Mouse (Mus musculus) embryonic fibroblast, embryonic 13.5 days (primary cell): ENCODE measurements around the gene Abcb11. TPM values are rescaled to one million over a fixed set of nuclear protein-coding genes. Genes with fewer than 3 reads are reported as not detected.

Experiments used
- H3K27ac ChIP-seq: 2 replicates; pipeline ENCODE4 v1.5.1; 2012; ENCODE audit warnings: low read length, control low read depth, inconsistent platforms; ENCODE audit not compliant: insufficient read depth
- H3K4me1 ChIP-seq: 2 replicates; pipeline ENCODE4 v1.6.1; 2011; ENCODE audit warnings: low read length; ENCODE audit not compliant: control insufficient read depth, insufficient read depth
- H3K4me3 ChIP-seq: 2 replicates; pipeline ENCODE4 v1.5.1; 2011; ENCODE audit warnings: mild to moderate bottlenecking, control low read depth, low read length; ENCODE audit not compliant: insufficient read depth
- CTCF ChIP-seq: IDR thresholded peaks from 2 replicates; pipeline ENCODE4 v1.5.1; 2011; ENCODE audit warnings: mild to moderate bottlenecking, control low read depth, low read length, moderate library complexity, borderline replicate concordance; ENCODE audit not compliant: insufficient read depth
- POLR2A ChIP-seq: IDR thresholded peaks from 2 replicates; pipeline ENCODE4 v1.6.1; 2011; ENCODE audit warnings: low read depth, mild to moderate bottlenecking, control low read depth, low read length, moderate library complexity
- polyA plus RNA-seq: library from polyadenylated mRNA; stranded (reverse); fragments of >200 nt; gene quantifications from 2 replicates; pipeline ENCODE4 v1.2.4, GENCODE M21; 2011; ENCODE audit warnings: low read depth; ENCODE audit not compliant: missing spikeins, insufficient read length

The Abcb11 gene
- polyA plus RNA-seq, 1 experiment, result not detected

DNA sequence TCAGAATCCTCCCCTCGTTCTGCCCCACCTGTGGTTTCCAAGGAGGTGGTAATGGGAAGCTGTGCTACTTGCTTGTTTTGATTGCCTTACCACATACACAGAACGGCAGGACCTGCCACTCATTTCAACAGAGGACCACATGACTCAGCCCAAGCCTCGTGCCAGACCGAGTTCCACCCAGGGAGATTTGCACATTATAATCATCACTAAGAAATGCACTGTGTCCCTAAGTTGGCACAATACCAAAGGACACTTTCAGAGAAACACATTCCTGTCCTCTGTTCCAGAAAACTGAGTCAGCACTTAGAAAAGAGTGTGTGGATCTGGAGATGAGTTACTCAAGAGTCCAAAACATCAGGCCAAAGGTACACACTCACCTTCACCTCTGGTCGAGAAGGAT is 53.4 kb downstream of the Abcb11 start:
- no peak overlapping the region for H3K27ac ChIP-seq
- no peak overlapping the region for H3K4me3 ChIP-seq
- peaks cover 6% of the 10 kb centered on the region for H3K4me1 ChIP-seq
- no peak for TF ChIP-seq CTCF
- TF ChIP-seq POLR2A, result no peak

DNA sequence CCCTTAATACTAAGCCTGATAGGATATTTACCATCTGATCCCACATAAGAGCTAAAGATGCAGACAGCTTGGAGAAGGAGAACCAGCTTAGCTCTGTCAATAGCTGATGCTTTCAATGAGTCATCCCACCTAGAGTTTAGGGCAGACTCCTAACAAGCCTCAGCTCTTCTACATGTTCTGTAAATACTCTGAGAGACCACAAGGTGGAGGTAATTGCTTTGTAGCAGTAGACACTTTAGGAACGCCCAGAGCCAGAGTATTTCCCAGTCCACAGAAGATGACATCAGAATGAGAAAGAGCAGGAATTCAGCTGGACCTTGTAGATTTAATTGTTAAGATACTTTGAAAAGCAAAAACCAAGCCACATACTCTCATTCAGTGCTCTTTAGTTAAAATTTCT is 66.5 kb downstream of the Abcb11 start:
- Histone ChIP-seq H3K27ac (no peak overlapping the region), H3K4me3 (no peak overlapping the region), H3K4me1 (no peaks in the 10 kb centered on the region)
- TF ChIP-seq POLR2A, result no peak
- TF ChIP-seq CTCF, result no peak

DNA sequence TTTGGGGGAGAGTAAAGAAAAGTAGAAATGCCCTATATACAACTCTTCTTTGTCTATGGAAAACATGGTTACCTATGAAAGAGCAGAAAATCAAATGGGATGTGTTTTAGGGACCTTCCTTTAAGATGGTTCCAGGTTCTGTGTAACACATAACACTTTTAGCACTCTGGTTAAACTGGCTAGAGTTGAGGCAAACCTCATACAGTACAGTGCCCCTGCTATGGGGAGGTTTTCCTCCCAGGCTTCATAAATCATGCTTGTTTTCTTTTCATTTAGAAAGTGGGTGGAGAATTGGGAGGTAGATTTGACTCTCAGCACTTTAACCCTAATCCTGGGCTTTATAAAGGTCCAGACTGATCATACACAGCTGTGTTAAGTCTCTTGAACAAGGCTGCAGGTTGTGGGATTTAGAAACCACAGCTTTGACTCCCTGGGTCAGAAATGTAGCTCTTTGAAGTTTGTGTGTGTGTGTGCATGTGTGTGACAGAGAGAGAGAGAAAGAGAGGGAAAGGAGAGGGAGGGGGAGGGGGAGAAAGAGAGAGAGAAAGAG is 78.3 kb downstream of the Abcb11 start:
- Histone ChIP-seq H3K4me1 (no peaks in the 10 kb centered on the region), H3K27ac (no peak overlapping the region), H3K4me3 (no peak overlapping the region)
- no peak for TF ChIP-seq CTCF
- no peak for TF ChIP-seq POLR2A

DNA sequence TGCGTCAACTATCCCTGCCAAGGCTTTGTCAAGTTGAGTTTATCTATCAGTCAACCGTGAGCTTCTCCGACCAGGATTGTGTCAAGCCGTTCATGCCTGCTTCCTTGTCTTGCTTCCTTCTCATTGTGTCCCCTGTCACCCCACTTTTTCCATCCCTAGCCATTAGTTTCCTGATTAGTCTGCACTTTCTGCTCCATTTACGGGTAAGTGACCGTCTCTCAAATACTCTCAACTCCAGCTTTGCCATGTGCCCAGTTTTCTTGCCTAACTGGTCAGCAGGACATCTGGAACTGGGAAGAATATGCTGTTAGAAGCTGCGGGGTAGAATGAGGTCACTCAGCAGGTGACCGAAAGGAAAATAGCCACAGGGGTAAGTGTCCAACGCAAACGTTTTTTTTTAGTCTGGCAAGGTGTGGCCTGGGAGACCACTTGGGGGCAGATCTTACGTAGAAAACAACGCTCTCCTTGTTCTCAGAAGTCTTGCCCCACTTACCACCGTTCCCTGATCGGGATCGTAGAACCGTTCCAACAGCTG is 94.1 kb downstream of the Abcb11 start:
- Histone ChIP-seq H3K27ac (no peak overlapping the region), H3K4me3 (no peak overlapping the region), H3K4me1 (no peaks in the 10 kb centered on the region)
- TF ChIP-seq POLR2A, result no peak
- no peak for TF ChIP-seq CTCF

DNA sequence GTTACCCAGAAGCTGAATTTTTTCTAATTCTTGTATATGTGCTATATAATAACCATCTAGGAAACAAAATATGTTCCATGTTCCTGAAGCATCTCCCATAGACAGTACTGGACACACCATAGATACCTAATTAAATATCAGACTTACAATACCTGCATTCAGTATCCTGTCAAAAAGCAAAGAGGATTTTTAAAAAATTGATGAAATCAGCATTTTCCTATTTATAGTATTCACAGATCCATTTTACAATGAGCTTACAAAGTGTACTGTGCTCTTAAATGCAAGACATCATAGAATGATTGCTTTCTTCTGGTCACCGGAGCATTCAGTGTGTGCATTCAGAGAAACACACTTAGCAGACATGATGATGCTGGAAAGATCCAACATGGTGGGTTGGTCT is 95.3 kb downstream of the Abcb11 start:
- no peaks in the 10 kb centered on the region for H3K4me1 ChIP-seq
- H3K27ac ChIP-seq, result no peak overlapping the region
- TF ChIP-seq CTCF, result no peak
- no peak for TF ChIP-seq POLR2A
- no peak overlapping the region for H3K4me3 ChIP-seq

DNA sequence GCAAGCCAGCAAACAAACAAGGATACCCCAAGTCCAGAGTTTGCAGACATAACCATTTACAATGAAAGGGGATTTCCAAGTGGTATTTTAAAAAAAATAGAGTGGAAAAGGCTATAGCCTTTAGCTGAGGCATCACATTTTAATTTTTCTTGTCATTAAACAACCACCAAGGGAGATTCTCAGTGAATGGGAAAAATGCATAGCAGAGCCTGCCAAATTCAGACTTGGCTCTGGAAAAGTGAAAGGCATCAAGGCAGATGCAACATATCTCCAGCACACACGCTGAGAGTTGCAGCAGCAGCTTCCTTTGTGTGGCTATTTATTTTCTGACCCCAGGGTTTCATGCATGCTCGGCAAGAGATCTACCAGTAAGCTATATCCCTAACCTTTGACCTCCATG is 97.5 kb downstream of the Abcb11 start:
- Histone ChIP-seq H3K4me1 (no peaks in the 10 kb centered on the region), H3K27ac (no peak overlapping the region), H3K4me3 (no peak overlapping the region)
- TF ChIP-seq CTCF (no peak), POLR2A (no peak)

DNA sequence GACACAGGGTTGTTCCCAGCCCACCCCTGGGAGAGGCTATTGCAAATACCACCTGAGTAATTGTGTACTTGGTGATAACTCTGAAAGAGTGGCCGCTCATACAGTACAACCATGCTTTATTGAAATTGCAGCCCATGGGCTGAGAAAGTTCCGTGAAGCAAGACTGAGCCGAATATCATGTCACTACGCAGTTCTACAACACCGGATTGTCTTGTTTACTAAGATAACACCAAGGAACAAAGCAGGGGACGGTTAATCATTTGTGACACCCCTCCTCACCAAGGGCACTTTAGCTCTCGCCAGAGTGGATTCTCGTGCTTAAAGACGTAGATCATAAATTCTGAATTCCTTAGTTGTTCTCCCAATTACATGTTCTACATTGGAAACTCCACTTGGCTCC is 103.1 kb downstream of the Abcb11 start:
- Histone ChIP-seq H3K4me3 (no peak overlapping the region), H3K27ac (no peak overlapping the region), H3K4me1 (no peaks in the 10 kb centered on the region)
- TF ChIP-seq CTCF (no peak), POLR2A (no peak)

DNA sequence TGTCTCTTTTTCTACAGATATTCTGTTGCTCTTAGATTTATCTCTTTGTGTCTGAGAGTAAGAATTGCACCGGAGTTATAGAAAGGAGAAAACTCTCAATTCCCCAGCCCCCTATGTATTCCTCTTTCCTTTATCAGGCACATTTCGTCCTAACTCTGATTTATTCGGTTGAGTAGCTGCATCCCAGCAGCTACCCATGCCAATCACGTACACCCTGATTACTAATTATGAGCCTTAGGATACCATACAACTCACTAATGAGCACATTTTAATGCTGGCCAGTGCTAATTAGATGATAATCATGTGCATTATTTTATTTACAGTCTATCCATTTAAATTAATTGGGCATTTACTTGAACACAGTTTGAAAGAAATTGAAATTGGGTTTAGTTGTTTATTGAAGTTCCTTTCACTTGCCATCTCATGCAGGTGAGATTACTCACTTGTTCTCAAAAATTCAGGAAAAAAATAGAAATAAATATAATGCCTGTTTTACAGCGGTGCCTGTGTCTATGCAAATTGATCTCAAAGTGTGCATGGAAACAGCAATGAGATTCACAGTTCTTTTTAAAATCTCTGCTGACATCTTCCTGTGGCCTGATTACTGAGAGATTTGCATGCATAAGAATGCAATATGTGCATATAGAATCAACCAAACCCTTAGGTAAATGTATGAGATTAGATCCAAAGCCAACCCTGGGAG is 107.3 kb downstream of the Abcb11 start:
- TF ChIP-seq POLR2A (no peak), CTCF (no peak)
- H3K27ac ChIP-seq, result no peak overlapping the region
- H3K4me3 ChIP-seq, result no peak overlapping the region
- H3K4me1 ChIP-seq, result no peaks in the 10 kb centered on the region

DNA sequence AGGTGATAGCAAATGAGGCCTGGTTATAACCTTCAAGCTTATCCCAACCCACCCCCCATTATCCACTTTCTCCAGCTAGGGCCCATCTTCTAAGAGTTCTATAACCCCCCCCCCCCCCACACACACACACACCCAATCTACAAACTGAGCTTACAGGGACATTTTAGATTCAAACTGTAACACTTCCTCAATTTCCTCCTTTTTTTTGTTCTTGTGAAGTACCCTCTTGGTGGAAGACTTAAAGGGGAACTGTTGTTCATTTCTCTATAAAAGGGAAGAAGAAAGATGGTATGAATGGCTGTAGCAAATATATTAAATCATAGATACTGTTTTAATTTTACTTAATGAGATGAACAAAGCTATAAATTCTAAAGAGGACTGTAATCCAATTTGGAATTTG is 110.3 kb downstream of the Abcb11 start:
- no peak overlapping the region for H3K27ac ChIP-seq
- no peak overlapping the region for H3K4me3 ChIP-seq
- no peak for TF ChIP-seq CTCF
- TF ChIP-seq POLR2A, result no peak
- H3K4me1 ChIP-seq, result no peaks in the 10 kb centered on the region

DNA sequence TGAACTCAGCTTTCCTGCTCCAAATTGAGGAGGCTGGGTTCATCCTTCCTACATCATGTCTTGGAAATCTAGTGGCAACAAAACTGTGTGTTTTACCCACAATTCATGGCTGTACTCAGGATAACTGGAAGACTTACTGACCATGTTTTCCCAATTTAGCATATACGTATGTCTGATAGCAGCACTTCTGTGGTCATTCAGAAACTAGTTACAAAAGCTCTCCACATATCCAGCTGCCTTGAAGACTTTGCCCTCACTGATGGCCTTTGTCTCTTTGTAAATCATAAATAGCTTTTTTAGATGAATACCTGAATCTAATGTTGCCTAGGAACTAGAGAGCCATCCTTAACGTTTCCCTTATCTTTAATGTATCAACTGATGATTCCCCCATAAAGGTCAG is 112.3 kb downstream of the Abcb11 start:
- no peak overlapping the region for H3K27ac ChIP-seq
- H3K4me1 ChIP-seq, result no peaks in the 10 kb centered on the region
- TF ChIP-seq CTCF, result no peak
- no peak for TF ChIP-seq POLR2A
- H3K4me3 ChIP-seq, result no peak overlapping the region

DNA sequence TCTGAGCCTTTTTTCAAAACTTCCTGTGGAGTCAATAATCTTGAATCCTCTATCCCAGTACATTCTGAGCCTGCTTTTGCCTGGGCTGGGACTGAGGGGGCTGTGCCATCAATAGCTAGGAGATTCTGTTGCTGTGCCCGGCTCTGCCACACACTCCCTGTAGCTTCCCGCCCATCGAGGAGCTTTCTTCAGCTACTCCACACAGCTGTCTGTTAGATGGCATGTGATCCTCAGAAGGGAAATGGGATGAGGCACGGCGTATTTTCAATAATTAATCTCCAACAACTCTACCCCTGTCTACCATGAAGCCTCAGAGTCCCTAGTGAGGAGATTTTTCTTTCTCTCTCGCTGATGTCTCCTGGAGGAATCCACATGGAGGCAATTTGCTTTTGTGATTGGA is 113.8 kb downstream of the Abcb11 start:
- Histone ChIP-seq H3K27ac (no peak overlapping the region), H3K4me3 (no peak overlapping the region), H3K4me1 (no peaks in the 10 kb centered on the region)
- TF ChIP-seq CTCF (no peak), POLR2A (no peak)
